7 mouse cellular contexts compared by ENCODE assay signal in the genomic region with DNA sequence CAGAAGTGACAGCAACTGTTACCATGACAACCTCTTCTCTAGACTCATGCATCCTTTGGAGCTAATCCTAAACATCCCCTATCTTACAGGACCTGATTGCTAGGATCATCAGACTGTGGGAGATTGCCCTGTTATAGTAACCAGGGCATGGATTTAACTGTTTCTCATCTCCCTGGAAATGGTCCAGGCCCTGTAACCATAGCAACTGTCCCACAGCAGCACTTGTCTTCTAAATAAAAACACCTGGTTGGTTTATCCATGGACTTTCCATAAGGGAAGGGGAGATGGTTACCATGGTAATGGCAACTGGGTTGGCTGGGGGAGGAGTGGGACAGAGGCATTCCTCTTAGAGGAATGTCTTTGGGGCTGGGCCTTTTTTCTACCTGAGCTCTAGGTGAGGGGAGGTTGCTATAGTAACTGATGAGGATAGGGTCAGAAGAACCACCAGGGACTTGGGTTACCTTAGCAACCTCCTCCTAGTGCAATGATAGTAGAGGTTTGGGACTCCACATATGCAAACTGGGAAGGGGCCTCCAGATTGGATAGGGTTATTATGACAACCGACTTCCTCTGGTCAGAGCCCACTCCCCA. TPM values are rescaled to one million over a fixed set of nuclear protein-coding genes. Genes with fewer than 3 reads are reported as not detected.
DNase-seq lines count a peak whose midpoint lies in the region; ATAC-seq and TF ChIP-seq lines count a peak whose summit lies in the region.

A gene (plus strand): TSS at position 539 of the 591 bp plus-strand sequence.

- H3K36me3 ChIP-seq in liver, postnatal 0 days (replicated peaks; ENCODE audit: insufficient read depth, low read length), result no peaks in the 10 kb centered on the region; the same call in 1 of the 2 replicates
- peaks cover 5% of the 10 kb centered on the region; the same call in 1 of the 2 replicates for H3K36me3 ChIP-seq in small intestine, adult 2 months (ENCODE audit: control insufficient read depth, insufficient read depth, low read length)

- H3K4me1 ChIP-seq in liver, postnatal 0 days (ENCODE audit: insufficient read depth), result peaks cover 39% of the 10 kb centered on the region
- peaks cover 9% of the 10 kb centered on the region; the same call in 1 of the 2 replicates for H3K4me1 ChIP-seq in small intestine, adult 2 months (ENCODE audit: control insufficient read depth, insufficient read depth, insufficient read length, low read length)

- H3K4me2 ChIP-seq in liver, postnatal 0 days (ENCODE audit: low read depth, low read length), result peak within 1 kb of the TSS; percentile 97

- H3K4me3 ChIP-seq in liver, postnatal 0 days (ENCODE audit: low read depth, low read length), result peak within 1 kb of the TSS; percentile 98
- H3K4me3 ChIP-seq in small intestine, adult 2 months (ENCODE audit: low read depth, low read length), result peak within 1 kb of the TSS; percentile 95

- no peaks in the 10 kb centered on the region for H3K27me3 ChIP-seq in liver, postnatal 0 days (ENCODE audit: insufficient read depth, low read length)
- H3K27me3 ChIP-seq in small intestine, adult 2 months (ENCODE audit: control insufficient read depth, insufficient read depth, low read length), result no peaks in the 10 kb centered on the region

- peak; percentile 36 for DNase-seq in 416B (ENCODE audit: low read depth)
- peak; percentile 30 for DNase-seq in CD4-positive, CD25-positive, alpha-beta regulatory T cell, adult 2 months (ENCODE audit: low read depth, low spot score)
- DNase-seq in cerebellum, adult 9-11 months, result peak; percentile 66
- DNase-seq in gastrocnemius, postnatal 10 days, result no peak
- DNase-seq in liver, postnatal 0 days, result no peak

- TF ChIP-seq EP300 in liver, postnatal 0 days (IDR thresholded peaks at IDR 0.05; ENCODE audit: low read depth), result no peak

- ATAC-seq in inflammation-experienced regulatory T-cells, adult 6 months, result no peak
- no peak for ATAC-seq in liver, postnatal 0 days

- no peaks in the 10 kb centered on the region for H3K9me3 ChIP-seq in liver, postnatal 0 days (ENCODE audit: low read length)

- H3K27ac ChIP-seq in liver, postnatal 0 days (ENCODE audit: low read depth), result peak within 1 kb of the TSS; percentile 92
- H3K27ac ChIP-seq in small intestine, adult 2 months (ENCODE audit: insufficient read depth, low read depth, low read length), result peak within 1 kb of the TSS; percentile 59

- TF ChIP-seq POLR2A in small intestine, adult 2 months (IDR thresholded peaks at IDR 0.05; ENCODE audit: low read depth, low read length), result no peak

- 11% methylated on average over 1 of the region's 1 CpGs for WGBS in liver, postnatal 0 days (ENCODE audit: insufficient replicate concordance)
- 0% methylated on average over 1 of the region's 1 CpGs for WGBS in small intestine, adult 2 months

- H3K9ac ChIP-seq in liver, postnatal 0 days (replicated peaks), result peak within 1 kb of the TSS; percentile 98

- TF ChIP-seq CTCF in liver, postnatal 0 days (IDR thresholded peaks at IDR 0.05; ENCODE audit: low read depth), result no peak
- no peak for TF ChIP-seq CTCF in small intestine, adult 2 months (IDR thresholded peaks at IDR 0.05; ENCODE audit: extremely low read depth, insufficient read length, insufficient replicate concordance, low read depth, low read length)

RNA-seq across cellular contexts. Expression of the gene that starts here (rescaled TPM):
- 10 to 100 TPM; 42.3 to 46.1 TPM for total RNA-seq in gastrocnemius, postnatal 10 days (2021)
- 10 to 100 TPM; 16.1 to 24.1 (median 19.7) TPM for polyA plus RNA-seq in inflammation-experienced regulatory T-cells, adult 6 months (2017; shearing (Covaris generic))
- 15.9 and 18.4 TPM in 2 replicates for polyA plus RNA-seq in liver, postnatal 0 days (2015; fragmentation: Nextera tagmentation; extraction: Ambion mirVana)
- polyA plus RNA-seq in small intestine, adult 2 months (2012; rRNA removed), result 58.9 and 119 TPM in 2 replicates

Comparison
In these comparisons a context has a peak if more than half of its experiments do, and no peak if none do; other contexts are left out.
1. DNase-seq: peak in 416B (single experiment), CD4-positive, CD25-positive, alpha-beta regulatory T cell, adult 2 months (single experiment) and cerebellum, adult 9-11 months (single experiment); none in gastrocnemius, postnatal 10 days (single experiment) and liver, postnatal 0 days (single experiment).